Mouse (Mus musculus): ENCODE measurements around the gene Dok3. TPM values are rescaled to one million over a fixed set of nuclear protein-coding genes. Genes with fewer than 3 reads are reported as not detected.
"Not testable (repeated sequence)": the region's sequence is repeated elsewhere in the genome, so short reads cannot be mapped to it uniquely, and the experiment has no call there.

Dok3 gene
- polyA plus RNA-seq, 1 experiment from 2014 or later: 9.6 TPM

GRCm38 (mm10) chr13:55568524-55568923 lies 39.4 kb upstream of the Dok3 start:
- H3K4me1 ChIP-seq (replicated peaks): peaks cover 25% of the 10 kb centered on the region
- not testable (repeated sequence) for H3K27me3 ChIP-seq; H3K4me3 ChIP-seq (replicated peaks); H3K27ac ChIP-seq (replicated peaks); H3K9ac ChIP-seq; H3K9me3 ChIP-seq (replicated peaks); H3K4me2 ChIP-seq; H3K36me3 ChIP-seq (replicated peaks); ATAC-seq (ENCODE audit: insufficient read depth)
- 83% methylated on average over 4 of the region's 4 CpGs for WGBS (ENCODE audit: insufficient replicate concordance)

GRCm38 (mm10) chr13:55567949-55568348 lies 38.9 kb upstream of the Dok3 start:
- H3K4me1 ChIP-seq (replicated peaks): peaks cover 25% of the 10 kb centered on the region
- H3K36me3 ChIP-seq (replicated peaks): peaks cover 5% of the 10 kb centered on the region; the same call in 1 of the 2 replicates
- 86% methylated on average over 2 of the region's 2 CpGs for WGBS (ENCODE audit: insufficient replicate concordance)
- no peaks in the 10 kb centered on the region for H3K27me3 ChIP-seq
- H3K4me2 ChIP-seq: no peak overlapping the region
- H3K9me3 ChIP-seq (replicated peaks): no peaks in the 10 kb centered on the region
- H3K27ac ChIP-seq (replicated peaks): no peak overlapping the region
- no peak overlapping the region for H3K9ac ChIP-seq
- H3K4me3 ChIP-seq (replicated peaks): no peak overlapping the region
- no peak for ATAC-seq (ENCODE audit: insufficient read depth)

- 81% methylated on average over 6 of the region's 6 CpGs for WGBS (ENCODE audit: insufficient replicate concordance)
- H3K4me2 ChIP-seq: no peak overlapping the region
- no peak overlapping the region for H3K4me3 ChIP-seq (replicated peaks)
- H3K36me3 ChIP-seq (replicated peaks): peaks cover 9% of the 10 kb centered on the region; the same call in 1 of the 2 replicates
- H3K4me1 ChIP-seq (replicated peaks): peaks cover 22% of the 10 kb centered on the region
- H3K9me3 ChIP-seq (replicated peaks): no peaks in the 10 kb centered on the region
- H3K27ac ChIP-seq (replicated peaks): no peak overlapping the region
- no peaks in the 10 kb centered on the region for H3K27me3 ChIP-seq
- ATAC-seq (ENCODE audit: insufficient read depth): no peak
- H3K9ac ChIP-seq: no peak overlapping the region
Observed at GRCm38 (mm10) chr13:55567001-55567400, 37.9 kb upstream of the Dok3 start.

- H3K9ac ChIP-seq: no peak overlapping the region
- no peaks in the 10 kb centered on the region for H3K9me3 ChIP-seq (replicated peaks)
- no peaks in the 10 kb centered on the region for H3K27me3 ChIP-seq
- H3K4me2 ChIP-seq: no peak overlapping the region
- no peak for ATAC-seq (ENCODE audit: insufficient read depth)
- H3K4me3 ChIP-seq (replicated peaks): no peak overlapping the region
- peaks cover 14% of the 10 kb centered on the region; the same call in 1 of the 2 replicates for H3K36me3 ChIP-seq (replicated peaks)
- H3K27ac ChIP-seq (replicated peaks): no peak overlapping the region
- H3K4me1 ChIP-seq (replicated peaks): no peaks in the 10 kb centered on the region
- 80% methylated on average over 7 of the region's 7 CpGs for WGBS (ENCODE audit: insufficient replicate concordance)
Observed at GRCm38 (mm10) chr13:55563266-55563879, 34.3 kb upstream of the Dok3 start.

GRCm38 (mm10) chr13:55557499-55557898 lies 28.4 kb upstream of the Dok3 start:
- no peak for ATAC-seq (ENCODE audit: insufficient read depth)
- Histone ChIP-seq H3K4me1 (replicated peaks) (no peaks in the 10 kb centered on the region), H3K9me3 (replicated peaks) (no peaks in the 10 kb centered on the region), H3K27ac (replicated peaks) (no peak overlapping the region), H3K4me3 (replicated peaks) (no peak overlapping the region), H3K36me3 (replicated peaks) (peaks cover 42% of the 10 kb centered on the region), H3K4me2 (no peak overlapping the region), H3K27me3 (no peaks in the 10 kb centered on the region), H3K9ac (no peak overlapping the region)
- WGBS (ENCODE audit: insufficient replicate concordance): 77% methylated on average over 6 of the region's 6 CpGs

GRCm38 (mm10) chr13:55555921-55556320 lies 26.8 kb upstream of the Dok3 start:
- no peaks in the 10 kb centered on the region for H3K9me3 ChIP-seq (replicated peaks)

GRCm38 (mm10) chr13:55549061-55549460 lies 20.0 kb upstream of the Dok3 start:
- 80% methylated on average over 15 of the region's 15 CpGs for WGBS (ENCODE audit: insufficient replicate concordance)
- H3K9ac ChIP-seq: no peak overlapping the region
- H3K4me3 ChIP-seq (replicated peaks): no peak overlapping the region
- ATAC-seq (ENCODE audit: insufficient read depth): no peak
- no peaks in the 10 kb centered on the region for H3K27me3 ChIP-seq
- no peaks in the 10 kb centered on the region for H3K9me3 ChIP-seq (replicated peaks)
- H3K4me1 ChIP-seq (replicated peaks): peaks cover 17% of the 10 kb centered on the region
- peaks cover 64% of the 10 kb centered on the region for H3K36me3 ChIP-seq (replicated peaks)
- H3K27ac ChIP-seq (replicated peaks): no peak overlapping the region
- H3K4me2 ChIP-seq: no peak overlapping the region

More at GRCm38 (mm10) chr13:55555921-55556320, 26.8 kb upstream of the Dok3 start:
- no peak overlapping the region for H3K9ac ChIP-seq
- WGBS (ENCODE audit: insufficient replicate concordance): 82% methylated on average over 9 of the region's 9 CpGs
- peaks cover 47% of the 10 kb centered on the region for H3K36me3 ChIP-seq (replicated peaks)
- H3K27ac ChIP-seq (replicated peaks): no peak overlapping the region
- H3K4me1 ChIP-seq (replicated peaks): no peaks in the 10 kb centered on the region
- H3K4me2 ChIP-seq: no peak overlapping the region
- no peak overlapping the region for H3K4me3 ChIP-seq (replicated peaks)
- ATAC-seq (ENCODE audit: insufficient read depth): no peak
- no peaks in the 10 kb centered on the region for H3K27me3 ChIP-seq

- Histone ChIP-seq H3K9me3 (replicated peaks) (no peaks in the 10 kb centered on the region), H3K4me1 (replicated peaks) (peaks cover 19% of the 10 kb centered on the region), H3K4me2 (no peak overlapping the region), H3K36me3 (replicated peaks) (peaks cover 66% of the 10 kb centered on the region), H3K27me3 (no peaks in the 10 kb centered on the region), H3K4me3 (replicated peaks) (no peak overlapping the region), H3K9ac (no peak overlapping the region), H3K27ac (replicated peaks) (no peak overlapping the region)
- no peak for ATAC-seq (ENCODE audit: insufficient read depth)
- WGBS (ENCODE audit: insufficient replicate concordance): 81% methylated on average over 5 of the region's 5 CpGs
Observed at GRCm38 (mm10) chr13:55548426-55548825, 19.3 kb upstream of the Dok3 start.

- Histone ChIP-seq H3K27me3 (no peaks in the 10 kb centered on the region), H3K36me3 (replicated peaks) (peaks cover 71% of the 10 kb centered on the region), H3K4me2 (no peak overlapping the region), H3K9ac (no peak overlapping the region), H3K9me3 (replicated peaks) (no peaks in the 10 kb centered on the region), H3K4me3 (replicated peaks) (no peak overlapping the region), H3K4me1 (replicated peaks) (peaks cover 19% of the 10 kb centered on the region), H3K27ac (replicated peaks) (no peak overlapping the region)
- WGBS (ENCODE audit: insufficient replicate concordance): 75% methylated on average over 2 of the region's 2 CpGs
- no peak for ATAC-seq (ENCODE audit: insufficient read depth)
Observed at GRCm38 (mm10) chr13:55547916-55548315, 18.8 kb upstream of the Dok3 start.

GRCm38 (mm10) chr13:55544792-55545191 lies 15.7 kb upstream of the Dok3 start:
- no peak overlapping the region for H3K4me2 ChIP-seq
- H3K4me3 ChIP-seq (replicated peaks): no peak overlapping the region
- H3K36me3 ChIP-seq (replicated peaks): peaks cover 84% of the 10 kb centered on the region
- 0 out of 2 replicates have a peak overlapping the region, but pooled peaks have one; percentile 30 for H3K27ac ChIP-seq (replicated peaks)
- peak; percentile 83 for ATAC-seq (ENCODE audit: insufficient read depth)
- no peaks in the 10 kb centered on the region for H3K27me3 ChIP-seq
- H3K4me1 ChIP-seq (replicated peaks): peaks cover 27% of the 10 kb centered on the region
- no peak overlapping the region for H3K9ac ChIP-seq
- 29% methylated on average over 6 of the region's 6 CpGs for WGBS (ENCODE audit: insufficient replicate concordance)
- H3K9me3 ChIP-seq (replicated peaks): no peaks in the 10 kb centered on the region

GRCm38 (mm10) chr13:55543447-55543846 lies 14.4 kb upstream of the Dok3 start:
- Histone ChIP-seq H3K27me3 (no peaks in the 10 kb centered on the region), H3K4me2 (no peak overlapping the region), H3K4me1 (replicated peaks) (peaks cover 27% of the 10 kb centered on the region), H3K36me3 (replicated peaks) (peaks cover 83% of the 10 kb centered on the region), H3K9ac (no peak overlapping the region), H3K4me3 (replicated peaks) (no peak overlapping the region), H3K9me3 (replicated peaks) (no peaks in the 10 kb centered on the region), H3K27ac (replicated peaks) (no peak overlapping the region)
- ATAC-seq (ENCODE audit: insufficient read depth): no peak
- 76% methylated on average over 8 of the region's 8 CpGs for whole genome bisulfite sequencing (ENCODE audit: insufficient replicate concordance)

GRCm38 (mm10) chr13:55542891-55543290 lies 13.8 kb upstream of the Dok3 start:
- no peak overlapping the region for H3K9ac ChIP-seq
- H3K9me3 ChIP-seq (replicated peaks): no peaks in the 10 kb centered on the region
- no peak overlapping the region for H3K4me3 ChIP-seq (replicated peaks)
- H3K4me2 ChIP-seq: no peak overlapping the region
- no peaks in the 10 kb centered on the region for H3K27me3 ChIP-seq
- no peak for ATAC-seq (ENCODE audit: insufficient read depth)
- H3K27ac ChIP-seq (replicated peaks): no peak overlapping the region
- peaks cover 27% of the 10 kb centered on the region for H3K4me1 ChIP-seq (replicated peaks)
- H3K36me3 ChIP-seq (replicated peaks): peaks cover 81% of the 10 kb centered on the region
- WGBS (ENCODE audit: insufficient replicate concordance): 80% methylated on average over 4 of the region's 4 CpGs

All from liver, embryonic 15.5 days (tissue).